Mouse (Mus musculus) lung, postnatal 0 days (tissue): ENCODE data around the gene Pip5k1b.

Experiments used
- CTCF ChIP-seq: IDR thresholded peaks from 2 replicates; pipeline ENCODE4 v1.5.1; 2016; ENCODE audit warnings: antibody characterized with exemption, mild to moderate bottlenecking
- EP300 ChIP-seq: IDR thresholded peaks from 2 replicates; pipeline ENCODE4 v1.6.1; 2016; ENCODE audit warnings: antibody characterized with exemption, mild to moderate bottlenecking, control low read depth

DNA sequence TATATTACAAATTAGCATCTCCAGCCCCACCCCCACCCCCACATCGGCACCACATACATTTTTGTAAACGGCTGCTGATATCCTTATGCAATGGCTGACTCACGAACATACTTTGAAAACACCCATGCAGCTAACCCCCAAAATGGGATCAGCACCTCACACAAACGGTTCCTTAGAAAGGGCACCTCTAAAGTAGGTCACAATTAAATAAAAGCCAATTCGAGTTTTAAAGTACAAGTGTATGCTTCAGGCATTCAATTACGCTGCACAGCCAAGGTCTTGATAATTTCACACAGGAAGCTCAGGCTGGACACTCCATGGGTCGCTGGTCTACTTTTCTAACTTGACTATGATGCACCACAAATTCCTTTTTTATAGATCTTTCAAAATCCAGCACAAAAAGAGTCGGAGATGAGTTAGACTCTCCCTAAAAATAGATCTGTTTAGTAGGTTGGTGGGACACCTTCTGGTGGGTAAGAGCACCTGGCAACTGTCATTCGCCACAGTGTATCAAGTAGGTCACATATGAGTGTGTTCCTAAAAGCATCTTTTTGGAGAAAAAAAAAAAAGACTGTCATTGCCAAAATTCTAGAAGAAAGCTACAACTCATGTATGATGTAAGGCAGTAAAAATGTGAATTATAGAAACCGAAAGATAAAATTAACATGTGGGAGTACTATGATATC, 52.8 kb downstream of the Pip5k1b start:
- TF ChIP-seq CTCF (no peak), EP300 (no peak)
